Mouse (Mus musculus) urinary bladder, postnatal 4 days (tissue): ENCODE data around the gene Alpk3.
"Not testable (repeated sequence)": the region's sequence is repeated elsewhere in the genome, so short reads cannot be mapped to it uniquely, and the experiment has no call there.

Source experiments
- DNase-seq, 2 experiments: peaks; one replicate each; pipeline ENCODE4 v3.0.0; 2021 to 2022; ENCODE audit warnings: low spot score in 2 of 2

Gene Alpk3

DNA sequence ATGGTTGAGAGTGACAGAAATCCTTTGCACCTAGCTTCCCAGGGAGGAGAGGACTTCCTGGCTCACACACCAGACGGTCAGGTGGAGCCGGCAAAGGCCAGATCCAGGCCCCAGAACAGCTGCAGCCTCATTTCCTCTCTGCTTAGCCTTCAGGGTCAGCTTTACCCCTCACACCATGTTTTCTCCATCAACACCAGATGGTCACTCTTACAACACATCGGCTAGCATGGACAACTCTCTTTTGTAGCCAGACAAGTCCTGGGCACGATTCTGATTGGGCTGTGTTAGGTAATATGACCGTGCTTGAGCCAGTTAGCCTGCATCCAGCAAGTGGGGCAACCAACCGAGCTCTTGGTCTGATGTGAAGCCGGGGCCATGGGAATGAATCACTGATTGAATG, 74.5 kb downstream of the Alpk3 start:
- no peak for DNase-seq

DNA sequence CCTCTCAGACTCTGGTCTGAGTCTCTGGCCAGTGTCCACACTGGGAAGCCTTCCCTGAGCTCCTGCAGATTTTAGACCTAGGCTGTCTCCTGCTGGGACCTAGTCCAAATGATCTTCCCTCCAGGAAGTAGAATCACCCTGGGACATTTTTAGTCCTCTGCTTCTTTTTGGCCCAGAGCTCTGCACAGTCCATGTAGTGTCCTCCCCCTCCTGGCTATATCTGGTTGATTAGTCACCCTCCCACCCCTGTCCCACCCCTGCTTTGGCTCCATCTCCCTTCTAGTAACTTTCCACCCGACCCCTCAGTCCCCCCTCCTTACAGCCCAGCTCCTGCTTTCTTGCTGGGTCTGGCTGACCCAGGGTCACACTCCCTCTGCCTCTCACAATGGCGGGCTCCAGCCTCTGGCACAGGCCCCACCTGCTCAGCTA, 75.5 kb downstream of the Alpk3 start:
- peak in 1 of 2 experiments; percentile 47 for DNase-seq

DNA sequence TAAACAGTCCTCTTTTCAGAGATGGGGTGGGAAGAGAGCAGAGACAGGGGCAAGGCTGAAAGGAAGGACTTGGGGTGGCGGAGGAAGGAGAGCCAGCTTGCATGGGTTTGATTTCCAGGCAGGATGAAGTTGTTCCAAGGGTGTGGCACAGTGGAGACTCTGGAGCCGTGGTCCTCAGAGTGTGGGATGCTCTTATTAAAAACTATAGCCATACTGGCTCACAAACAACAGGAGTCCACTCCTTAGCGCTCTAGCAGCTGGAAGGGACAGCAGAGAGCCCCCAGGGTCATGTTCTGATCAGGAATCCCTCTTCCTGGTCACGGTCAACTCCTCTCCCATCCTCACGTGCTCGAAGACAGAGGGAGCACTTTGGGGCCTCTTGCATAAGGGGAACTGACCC, 76.0 kb downstream of the Alpk3 start:
- DNase-seq, result no peak

DNA sequence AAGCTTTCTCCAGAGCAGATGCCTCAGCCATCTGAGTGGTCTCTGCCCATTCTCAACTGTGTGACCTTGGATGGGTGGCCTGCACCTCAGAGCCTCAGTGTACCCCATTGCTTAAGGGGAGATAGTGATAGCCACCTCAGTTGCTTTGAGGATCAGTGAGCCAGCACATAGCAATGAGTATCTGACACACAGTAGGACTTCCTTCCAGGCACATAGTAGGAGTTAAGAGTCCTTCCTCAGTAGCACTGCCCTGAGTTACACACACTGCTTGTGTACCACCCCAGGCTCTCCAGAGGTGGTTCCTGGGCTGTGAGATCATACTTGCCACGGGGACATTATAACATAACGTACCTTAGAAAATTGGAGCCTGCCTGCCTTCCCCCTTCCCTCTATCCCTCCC, 76.5 kb downstream of the Alpk3 start:
- no peak for DNase-seq

DNA sequence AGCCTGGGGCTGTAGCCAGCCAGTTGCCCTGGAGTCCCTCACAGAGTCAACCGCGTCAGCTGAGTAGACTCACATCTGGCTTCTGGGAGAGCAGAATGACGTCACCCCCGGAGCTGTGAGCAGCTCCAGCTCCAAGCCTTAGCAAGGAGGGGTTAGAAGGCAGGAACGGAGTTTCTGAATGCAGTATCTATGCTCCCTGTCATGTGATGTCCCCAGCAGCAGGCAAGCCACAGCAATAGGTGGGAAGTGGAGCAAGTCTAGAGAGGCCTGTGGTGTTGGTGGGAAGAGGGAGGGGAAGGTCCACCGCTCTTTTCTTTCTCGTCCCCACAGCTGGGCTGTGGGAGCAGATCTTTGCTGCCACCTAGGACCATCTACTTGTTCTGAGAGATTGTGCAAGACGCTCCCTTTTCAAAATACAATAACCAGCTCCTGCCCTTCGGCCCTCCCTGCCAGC, 77.2 kb downstream of the Alpk3 start:
- DNase-seq, result peak; percentile 58 to 74

DNA sequence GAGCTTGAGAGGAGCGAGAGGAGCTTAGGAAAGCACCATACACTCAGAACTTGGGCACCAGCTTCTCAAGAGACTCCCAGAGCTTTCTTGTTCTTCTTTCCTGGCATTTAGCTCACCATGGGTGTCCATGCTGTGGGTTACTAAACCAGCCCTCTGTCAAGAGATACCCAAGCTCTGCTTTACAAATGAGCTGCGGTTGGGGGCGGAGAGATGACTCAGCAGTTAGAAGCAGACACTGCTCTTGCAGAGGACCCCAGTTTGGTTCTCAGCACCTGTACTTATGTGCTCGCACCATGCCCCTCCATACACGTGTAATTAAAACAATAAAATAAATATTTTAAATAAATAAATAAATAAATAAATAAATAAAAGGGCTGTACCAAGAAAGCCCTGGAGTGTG, 79.9 kb downstream of the Alpk3 start:
- no peak for DNase-seq

DNA sequence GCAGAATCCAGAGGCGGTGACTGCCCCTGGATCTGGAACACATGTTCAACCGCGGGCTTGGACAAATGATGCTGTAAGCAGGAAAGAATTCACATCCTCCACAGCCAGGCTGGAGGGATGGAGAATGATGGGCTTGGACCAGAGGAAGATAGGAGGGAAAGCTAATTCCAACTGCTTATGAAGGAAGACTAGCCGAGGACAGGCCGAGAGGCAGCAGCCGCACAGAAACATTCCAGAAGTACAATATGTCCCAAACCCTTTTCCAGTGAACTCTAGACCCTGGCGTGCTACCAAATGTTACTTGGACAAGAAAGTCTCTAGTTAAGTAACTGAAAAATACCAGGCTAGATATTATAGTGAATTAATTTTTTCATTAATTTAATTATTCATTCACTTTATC, 81.7 kb downstream of the Alpk3 start:
- DNase-seq, result peak in 1 of 2 experiments; percentile 48

DNA sequence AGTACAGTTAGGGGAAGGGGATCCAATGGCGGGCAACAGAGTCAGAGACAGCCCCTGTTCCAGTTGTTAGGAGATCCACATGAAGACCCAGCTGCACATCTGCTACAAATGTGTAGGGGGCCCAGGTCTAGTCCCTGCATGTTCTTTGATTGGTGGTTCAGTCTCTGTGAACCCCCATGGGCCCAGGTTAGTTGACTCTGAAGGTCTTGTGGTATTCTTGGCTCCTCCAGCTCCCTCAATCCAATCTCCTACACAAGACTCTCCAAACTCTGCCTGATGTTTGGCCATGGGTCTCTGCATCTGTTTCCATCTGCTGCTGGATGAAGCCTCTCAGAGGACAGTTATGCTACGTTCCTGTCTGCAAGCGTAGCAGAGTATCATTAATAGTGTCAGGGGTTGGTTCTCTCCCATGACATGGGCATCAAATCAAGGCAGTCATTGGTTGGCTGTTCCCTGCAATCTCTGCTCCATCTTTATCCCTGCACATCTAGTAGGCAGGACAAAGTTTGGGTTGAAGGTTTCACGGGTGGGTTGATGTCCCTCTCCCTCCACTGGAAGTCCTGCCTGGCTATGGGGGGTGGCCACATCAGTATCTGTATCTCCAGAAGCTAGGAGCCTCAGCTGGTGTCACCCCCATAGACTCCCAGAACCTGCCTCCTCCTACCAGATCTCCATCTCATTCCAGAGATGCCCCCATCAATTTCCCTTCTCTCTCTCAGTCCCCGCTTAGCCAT, 82.4 kb downstream of the Alpk3 start:
- no peak for DNase-seq

DNA sequence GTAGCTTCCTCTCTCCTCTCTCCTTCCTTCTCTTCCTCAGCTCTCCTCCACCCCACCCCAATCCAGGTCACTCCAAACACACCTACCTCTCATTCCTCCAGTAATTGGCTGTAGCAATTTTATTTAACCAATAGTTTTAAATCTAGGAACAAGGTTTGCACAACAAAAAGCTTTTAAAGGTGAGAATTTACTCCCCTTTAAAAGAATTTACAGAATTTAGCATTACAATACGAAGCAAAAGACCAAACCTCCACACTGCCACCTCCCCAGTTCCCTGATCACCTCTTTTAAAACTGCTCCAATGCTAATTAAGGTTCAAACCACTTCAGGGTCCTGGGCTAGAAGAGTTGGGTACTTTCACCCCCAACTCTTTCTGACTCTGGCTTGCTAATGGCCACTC, 84.1 kb downstream of the Alpk3 start:
- no peak for DNase-seq

DNA sequence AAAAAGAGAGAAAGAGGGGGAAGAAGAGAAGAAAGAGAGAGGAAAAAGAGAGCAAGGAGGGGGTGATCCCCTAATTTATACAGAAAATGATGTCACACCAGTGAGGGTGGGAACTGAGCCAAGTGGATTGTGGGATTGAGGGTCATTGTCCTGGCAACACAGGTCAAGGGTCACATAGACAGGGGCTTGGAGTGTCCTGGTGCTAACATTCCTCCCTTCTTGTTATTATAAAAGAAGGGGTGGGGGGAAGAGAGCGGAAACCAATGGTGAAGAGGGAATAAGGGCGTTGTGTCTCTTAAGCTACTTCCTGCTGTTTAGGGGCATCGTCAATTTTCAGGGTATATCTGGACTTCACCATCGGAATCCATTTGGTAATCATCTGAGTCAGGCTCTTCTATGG, 85.7 kb downstream of the Alpk3 start:
- DNase-seq, result not testable (repeated sequence)

DNA sequence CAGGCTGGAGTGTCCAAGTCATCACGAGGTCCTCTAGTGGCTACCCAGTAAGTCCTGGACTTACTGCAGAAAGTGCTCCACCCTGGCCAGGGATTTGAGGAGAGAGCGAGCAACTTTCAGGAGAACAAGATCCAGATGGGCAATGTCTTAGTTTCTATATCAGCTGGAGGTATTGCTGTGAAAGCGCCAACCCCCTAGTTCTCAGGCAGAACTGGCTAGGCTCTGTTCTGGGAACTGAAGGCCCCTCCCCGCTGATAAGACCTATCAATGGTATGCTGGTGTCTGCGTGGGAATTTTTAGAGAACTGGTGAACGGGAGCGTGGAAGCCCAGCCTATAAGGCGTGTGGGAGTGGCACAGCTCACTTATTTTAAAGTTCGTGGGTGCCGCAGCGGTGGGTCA, 92.4 kb downstream of the Alpk3 start:
- DNase-seq, result no peak

DNA sequence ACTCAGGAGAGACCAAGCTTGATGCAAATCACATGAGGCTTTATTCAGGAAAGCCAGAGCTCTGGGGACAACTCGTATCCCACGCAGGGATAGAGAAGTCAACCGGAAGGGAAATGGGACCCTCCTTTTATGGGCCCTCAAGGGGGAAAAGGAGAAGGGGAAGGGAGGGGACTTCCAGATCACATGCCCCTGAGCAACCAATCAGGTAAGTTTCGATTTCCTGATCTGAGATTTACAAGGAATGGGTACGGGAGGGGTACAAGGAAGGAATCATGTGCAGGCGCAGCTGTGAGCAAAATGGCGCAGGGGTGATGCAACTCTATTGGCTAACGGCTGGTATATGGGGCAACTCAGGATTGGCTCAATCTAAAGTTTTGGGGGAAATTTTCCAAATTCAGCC, 93.8 kb downstream of the Alpk3 start:
- no peak for DNase-seq

DNA sequence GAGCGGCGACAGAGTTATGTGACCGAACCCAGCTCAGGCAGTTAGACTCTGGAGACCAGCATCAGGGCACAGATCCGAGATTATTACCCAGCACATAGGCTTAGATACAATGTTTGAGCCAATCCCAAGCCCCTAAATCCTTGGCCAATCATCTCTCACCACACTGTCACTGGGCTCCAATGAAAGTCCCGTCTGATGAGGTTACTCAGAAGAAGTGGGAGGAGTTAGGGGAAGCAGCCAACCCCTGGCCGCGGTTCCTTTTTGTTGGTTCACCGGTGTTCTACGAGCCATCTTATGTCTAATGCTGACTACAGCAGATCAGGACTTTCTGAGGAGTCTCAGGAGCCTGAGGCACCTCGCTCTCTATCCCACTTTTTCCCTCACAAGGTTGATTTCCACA, 94.9 kb downstream of the Alpk3 start:
- no peak for DNase-seq

DNA sequence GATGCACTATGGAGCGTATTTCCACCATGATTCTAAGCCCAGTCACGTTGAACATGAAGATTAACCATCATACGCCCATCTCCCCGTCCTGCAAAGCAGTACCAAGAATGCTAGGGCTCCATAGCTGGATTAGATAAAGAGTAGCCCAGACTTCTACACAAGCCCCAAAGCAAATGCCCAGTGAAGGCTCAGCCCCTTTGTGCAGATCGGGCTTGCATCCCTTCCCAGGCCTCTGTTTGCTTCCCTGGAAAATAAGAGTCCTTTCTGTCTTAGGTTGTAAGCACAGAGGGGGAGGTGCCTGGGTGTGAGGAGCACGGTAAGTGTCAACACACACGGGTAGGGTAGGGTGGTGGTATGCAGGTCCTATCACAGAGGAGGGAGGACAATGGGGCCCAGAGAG, 95.4 kb downstream of the Alpk3 start:
- no peak for DNase-seq

DNA sequence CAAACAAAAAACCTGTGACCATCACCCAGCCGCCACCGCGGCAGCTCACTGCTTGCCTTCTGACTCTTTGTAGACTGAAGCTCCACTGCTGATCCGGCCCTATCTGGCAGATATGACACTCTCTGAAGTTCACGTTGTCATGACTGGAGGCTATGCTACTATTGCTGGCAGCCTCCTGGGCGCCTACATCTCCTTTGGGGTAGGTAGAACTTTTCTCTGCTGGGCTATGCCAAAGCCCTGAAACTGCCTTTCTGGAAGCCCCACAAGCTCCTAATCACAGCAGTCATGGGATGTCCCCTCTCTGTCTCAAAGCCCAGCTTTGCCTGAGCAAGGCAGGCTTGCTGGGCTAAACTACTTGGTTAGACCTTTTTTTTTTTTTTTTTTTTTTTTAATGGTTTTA, 95.9 kb downstream of the Alpk3 start:
- DNase-seq, result no peak

DNA sequence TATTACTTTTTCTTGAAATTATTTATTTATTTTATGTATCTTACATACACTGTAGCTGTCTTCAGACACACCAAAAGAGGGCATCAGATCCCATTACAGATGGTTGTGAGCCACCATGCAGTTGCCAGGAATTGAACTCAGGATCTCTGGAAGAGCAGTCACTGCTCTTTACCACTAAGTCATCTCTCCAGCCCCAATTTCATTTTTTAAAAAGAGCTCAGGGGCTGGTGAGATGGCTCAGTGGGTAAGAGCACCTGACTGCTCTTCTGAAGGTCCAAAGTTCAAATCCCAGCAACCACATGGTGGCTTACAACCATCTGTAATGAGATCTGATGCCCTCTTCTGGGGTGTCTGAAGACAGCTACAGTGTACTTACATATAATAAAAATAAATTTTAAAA, 96.8 kb downstream of the Alpk3 start:
- not testable (repeated sequence) for DNase-seq

DNA sequence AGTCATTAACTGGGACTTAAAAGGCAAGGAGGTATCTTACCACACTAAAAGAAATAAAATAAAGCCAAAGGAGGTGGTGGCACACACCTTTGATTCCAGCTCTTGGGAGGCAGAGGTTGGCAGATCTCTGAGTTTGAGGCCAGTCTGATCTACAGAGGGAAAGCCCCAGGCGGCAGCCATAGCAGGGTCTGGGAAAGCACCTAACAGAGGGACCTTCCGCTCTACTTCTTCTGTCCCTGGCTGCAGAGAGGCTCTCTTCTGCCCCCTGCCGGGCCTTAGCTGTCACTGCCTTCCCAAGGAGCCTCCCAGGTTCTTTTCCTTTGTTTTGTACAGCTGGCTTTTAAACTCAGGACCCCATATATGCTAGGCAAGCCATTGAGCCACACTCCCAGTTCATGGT, 97.6 kb downstream of the Alpk3 start:
- DNase-seq, result peak in 1 of 2 experiments; percentile 40
